Mouse (Mus musculus) 3T3-L1 (cell line): ENCODE results near the gene Adamts7.
A peak's percentile ranks its signal among the peaks of the same experiment; 100 is the strongest.

Source experiments
- DNase-seq: peaks from one replicate; pipeline ENCODE4 v3.0.0-alpha.2; 2015; ENCODE audit warnings: low read depth, low spot score

Gene Adamts7

DNA sequence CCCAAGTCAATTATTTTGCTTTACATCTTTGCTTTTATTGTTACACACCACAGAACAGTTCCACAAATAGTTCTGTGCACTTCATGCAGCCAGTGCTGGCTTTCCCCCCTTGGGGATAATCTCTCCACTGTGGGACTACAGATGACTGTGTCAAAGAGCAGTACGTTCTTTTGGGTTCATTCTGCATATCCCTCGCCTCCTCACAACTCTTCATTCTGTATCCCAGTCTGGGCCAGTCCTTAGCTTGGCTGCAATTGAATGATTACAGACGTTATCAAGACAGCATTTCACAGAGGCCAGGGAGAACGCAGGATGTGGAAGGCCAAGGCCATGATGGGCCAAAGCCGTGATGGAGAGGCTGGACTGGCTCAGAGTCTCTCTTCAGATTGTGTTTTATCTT, 16.0 kb upstream of the Adamts7 start:
- DNase-seq, result no peak

- peak; percentile 78 for DNase-seq
Observed at GRCm38 (mm10) chr9:90162243-90162925, 485 bp upstream of the Adamts7 start.

DNA sequence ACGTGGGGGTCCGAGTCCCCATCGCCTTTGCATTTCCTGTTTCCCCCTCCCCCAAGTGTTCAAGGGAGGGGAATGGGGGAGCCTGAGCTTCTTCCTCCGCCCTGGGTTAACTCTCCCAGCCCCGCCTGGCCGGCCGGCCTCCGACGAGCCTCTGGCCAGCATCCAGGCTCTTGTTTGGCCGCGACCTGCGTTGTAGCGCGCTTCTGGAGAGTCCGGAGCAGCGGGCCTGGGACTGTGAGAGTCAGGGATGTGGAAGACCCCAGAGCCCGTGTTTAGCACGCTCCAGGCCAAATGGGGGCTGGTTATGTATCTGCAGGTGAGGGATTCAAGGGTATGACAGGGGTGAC, 853 bp downstream of the Adamts7 start:
- no peak for DNase-seq

DNA sequence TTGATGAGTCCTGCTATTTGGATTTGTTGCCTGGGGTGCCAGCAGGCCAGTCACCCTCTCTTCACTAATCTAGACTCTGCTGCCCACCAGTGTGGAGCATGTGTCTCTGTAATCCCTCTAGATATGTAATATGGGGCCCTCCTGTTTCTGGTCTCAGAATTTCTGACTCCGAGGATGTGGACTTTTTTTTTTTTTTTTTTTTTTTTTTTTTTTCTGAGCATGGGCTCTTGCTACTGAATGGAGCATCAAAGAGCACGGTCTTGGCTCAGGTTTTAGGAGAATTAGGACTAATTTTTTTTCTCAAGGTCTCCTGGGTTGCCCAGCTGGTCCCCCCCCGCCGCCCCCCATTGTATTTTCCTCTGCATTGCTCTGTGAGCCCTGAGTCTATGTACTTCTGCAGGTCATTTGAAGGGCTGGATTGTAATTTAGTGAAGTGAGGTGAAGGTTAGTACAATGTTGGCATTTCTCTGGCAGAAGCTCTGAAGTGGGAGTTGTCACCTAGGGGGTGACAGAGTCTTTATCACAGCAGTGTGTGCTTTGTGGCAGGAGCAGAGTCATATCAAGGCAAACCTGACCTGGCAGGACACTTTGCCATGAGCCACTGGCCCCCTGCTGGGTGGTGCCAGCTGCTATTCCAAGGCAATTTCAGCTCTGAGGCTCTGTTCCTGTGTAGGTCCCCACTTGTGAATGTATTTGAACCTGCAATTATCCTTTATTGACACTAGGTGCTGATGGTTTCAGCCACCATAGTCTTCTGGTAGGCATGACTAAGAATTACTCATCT, 2.0 kb downstream of the Adamts7 start:
- peak; percentile 34 for DNase-seq

- DNase-seq, result no peak
Observed at GRCm38 (mm10) chr9:90165590-90165989, 2.7 kb downstream of the Adamts7 start.

DNA sequence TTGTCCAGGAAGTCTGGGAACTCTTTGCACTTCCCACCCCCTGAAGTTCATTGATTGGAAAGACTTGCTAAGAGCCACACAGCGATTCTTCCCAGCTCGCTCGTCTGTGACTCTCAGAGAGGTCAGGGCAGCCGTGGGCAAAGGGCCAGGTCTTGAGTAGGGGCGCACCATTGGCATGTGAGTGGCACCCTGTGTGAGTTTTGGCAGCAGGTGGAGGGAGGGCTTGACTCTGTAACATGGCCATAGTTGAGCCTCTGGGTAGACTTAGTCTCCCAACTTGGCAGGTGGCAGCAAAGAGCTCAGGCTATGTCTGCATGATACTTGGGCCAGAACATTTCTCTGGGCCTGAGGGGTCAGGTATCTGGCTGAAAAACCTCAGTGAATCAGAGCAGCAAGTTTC, 3.7 kb downstream of the Adamts7 start:
- no peak for DNase-seq

DNA sequence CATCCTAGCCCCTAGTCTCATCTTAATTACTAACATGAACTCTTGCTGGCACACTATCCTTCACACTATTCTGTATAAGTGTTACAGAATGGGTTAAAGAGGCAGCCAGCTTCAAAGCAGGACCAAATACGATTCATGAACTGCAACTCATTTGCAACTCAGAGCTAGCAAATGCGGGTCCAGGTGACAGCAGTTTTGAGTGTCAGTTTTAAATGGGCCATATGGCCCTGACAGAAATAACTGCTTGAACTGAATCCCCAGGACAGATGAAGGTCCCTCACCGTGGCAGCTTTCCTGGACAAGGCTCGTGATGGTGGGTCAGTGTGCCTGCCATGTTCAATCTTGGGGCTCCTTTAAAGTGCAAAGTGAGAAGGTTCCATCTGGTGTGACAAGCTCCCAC, 7.1 kb downstream of the Adamts7 start:
- DNase-seq, result no peak

- no peak for DNase-seq
Observed at GRCm38 (mm10) chr9:90171421-90171820, 8.6 kb downstream of the Adamts7 start.

DNA sequence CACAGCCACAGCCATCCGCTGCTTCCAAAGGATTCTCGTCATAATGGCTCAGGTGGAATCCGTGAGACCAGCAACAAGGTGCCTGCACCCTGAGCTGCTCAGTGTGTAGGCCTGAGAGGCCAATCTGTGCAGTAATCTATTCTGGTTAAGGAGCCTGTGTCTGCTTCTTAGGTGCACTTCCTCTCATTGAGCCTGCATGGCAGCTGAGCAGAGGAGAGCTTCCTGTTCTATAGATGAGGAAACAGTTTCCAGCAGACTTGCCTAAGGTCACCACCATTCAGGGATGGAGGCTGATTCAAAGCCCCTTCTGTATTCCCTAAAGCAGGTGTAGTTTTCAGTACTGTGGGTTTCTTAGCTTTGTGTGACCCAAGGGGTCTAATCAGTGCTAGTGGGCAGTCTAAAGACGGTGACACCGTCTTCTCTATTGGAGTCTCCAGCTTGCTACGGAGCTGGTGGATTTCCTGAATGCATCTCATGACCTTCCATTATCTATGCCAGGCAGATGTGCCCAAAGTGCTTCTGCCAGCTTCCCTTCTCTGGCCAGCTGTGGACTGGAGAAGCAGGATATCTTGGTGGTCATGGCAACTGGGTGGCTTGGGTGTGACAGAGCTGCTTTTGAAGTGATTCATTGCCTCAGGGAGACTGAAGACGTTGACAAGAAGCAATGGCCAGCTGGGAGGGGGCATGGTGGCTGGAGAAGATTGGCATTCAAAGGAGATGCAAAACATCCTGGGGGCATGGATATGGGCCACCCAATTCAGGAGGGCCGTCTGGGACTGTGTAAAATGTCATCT, 9.9 kb downstream of the Adamts7 start:
- peak; percentile 64 for DNase-seq

DNA sequence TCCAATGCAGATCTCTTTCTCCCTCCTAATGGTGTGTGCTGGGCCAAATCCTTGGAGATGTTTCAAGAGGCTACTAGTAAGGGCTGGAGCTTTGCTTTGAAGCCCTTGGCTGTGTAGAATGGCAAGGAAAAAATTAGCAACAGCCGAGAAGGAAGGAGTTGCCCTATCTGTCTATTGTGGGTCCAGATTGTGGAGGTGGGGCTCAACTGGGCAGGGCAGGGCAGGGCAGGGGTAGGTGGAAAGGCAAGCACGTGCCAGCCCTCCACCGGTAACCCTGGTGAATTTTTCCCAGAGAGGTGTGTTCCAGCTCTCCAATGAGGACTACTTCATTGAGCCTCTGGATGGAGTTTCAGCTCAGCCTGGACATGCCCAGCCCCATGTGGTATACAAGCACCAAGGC, 10.5 kb downstream of the Adamts7 start:
- DNase-seq, result no peak

- no peak for DNase-seq
Observed at GRCm38 (mm10) chr9:90179409-90179808, 16.5 kb downstream of the Adamts7 start.

DNA sequence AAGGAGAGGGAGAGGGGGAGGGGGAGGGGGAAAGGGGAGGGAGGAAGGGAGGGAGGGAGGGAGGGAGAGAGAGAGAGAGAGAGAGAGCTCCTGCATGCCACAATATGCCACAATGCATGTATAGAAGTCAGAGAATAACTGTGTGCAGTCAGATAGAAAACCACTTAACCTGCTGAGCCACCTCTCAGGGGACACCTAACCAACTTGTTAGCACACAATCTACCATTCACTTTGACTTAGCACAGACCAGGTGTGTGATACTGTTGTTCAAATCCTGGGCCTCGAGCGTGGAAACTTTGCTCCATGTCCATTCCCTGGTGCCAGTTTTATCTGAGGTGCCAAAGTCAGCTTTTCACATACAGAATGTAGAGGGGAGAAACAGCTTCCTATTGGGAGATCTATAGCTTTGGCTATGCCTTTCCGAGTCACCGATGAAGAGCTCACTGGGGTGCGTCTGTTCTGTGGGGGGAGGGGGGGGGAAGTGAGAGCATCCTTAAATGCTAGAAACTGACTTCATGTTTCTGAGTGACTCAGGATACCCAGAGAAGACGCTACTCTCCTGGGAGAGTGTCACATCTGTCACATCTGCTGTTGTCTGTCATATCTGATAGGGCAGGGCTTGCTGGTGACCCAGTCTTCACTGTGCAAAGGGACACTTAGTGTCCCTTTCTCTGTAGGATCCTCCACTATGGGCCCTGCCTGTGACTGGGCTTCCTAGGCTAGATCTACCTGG, 19.0 kb downstream of the Adamts7 start:
- DNase-seq, result no peak

DNA sequence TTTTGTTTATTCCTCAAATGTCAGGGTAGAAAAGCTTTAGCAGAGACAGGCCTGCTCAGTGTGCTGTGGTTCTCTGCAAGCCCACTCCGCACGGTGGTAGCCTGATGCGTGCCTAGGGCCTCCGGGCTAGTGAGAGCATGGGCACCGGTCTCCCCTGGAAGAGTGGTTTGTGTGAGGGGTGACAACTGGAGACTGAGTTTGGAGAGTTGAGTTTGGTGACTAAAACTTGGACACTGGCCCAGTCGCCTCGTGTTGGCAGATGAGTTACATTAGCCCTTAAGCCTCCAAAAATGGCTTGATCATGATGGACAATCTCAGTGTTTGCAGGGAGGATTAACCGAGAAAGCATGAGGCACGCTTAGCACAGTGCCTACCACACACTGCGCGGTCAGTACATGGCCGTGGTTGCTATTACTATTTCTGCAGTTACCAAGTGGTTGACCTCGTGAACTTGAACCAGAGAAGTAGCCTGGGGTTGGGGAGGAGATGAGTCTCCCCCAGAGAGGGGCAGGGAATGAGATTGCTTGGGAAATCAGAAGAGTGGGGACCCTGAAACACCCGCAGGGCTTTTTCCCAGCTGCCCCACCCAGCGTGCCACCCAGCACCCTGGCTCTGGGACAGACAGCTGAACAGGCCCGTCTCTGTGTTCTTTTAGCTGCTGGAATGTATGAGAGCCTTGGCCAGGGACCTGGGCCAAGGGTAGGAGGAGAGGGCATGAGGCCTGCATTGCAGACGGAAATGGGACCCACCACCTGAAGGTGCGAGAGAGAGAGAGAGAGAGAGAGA, 20.0 kb downstream of the Adamts7 start:
- no peak for DNase-seq

GRCm38 (mm10) chr9:90183550-90183949, 20.7 kb downstream of the Adamts7 start:
- DNase-seq, result no peak

DNA sequence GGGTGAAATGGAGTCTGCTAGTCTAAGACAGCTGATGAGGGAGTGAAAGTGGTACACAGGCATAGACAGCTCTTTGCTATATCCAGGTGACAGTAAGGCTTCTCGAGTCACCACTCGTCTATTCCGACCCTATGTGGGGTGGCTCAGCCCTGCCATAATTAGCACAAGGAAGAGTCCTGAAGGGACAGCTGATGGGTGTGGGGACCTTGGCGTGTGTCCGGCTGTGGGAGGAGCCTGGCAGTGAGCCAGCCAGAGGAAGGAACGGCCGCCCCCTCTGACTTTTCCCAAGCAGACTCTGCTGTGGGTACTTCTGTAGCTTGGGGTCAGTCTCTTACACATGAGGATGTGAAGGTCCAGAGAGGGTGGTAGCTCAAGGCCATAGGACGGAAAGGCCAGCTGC, 21.2 kb downstream of the Adamts7 start:
- DNase-seq, result no peak

DNA sequence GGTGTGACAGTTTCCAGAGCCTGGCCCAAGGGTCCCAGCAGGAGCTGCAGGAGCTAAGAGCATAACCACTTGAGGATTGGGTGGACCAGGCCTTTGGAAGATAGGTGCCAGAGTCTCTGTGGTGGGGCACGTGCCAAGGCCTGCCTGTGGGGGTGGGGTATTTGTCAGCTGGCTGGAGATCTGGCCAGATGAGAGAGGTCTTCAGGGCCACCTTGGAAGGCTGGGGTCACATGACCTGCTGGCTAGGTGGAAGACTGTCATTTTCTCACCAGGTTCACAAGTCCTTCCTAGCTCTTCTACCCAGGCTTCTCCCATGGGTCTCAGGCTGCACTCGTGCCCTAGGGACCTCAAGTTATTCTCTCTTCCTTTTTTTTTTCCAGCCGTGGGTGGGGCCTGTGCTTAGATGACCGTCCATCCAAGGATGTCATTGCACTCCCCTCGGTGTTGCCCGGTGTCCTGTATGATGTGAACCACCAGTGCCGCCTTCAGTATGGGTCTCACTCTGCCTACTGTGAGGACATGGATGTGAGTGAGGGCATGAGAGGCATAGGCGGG, 22.6 kb downstream of the Adamts7 start:
- no peak for DNase-seq

DNA sequence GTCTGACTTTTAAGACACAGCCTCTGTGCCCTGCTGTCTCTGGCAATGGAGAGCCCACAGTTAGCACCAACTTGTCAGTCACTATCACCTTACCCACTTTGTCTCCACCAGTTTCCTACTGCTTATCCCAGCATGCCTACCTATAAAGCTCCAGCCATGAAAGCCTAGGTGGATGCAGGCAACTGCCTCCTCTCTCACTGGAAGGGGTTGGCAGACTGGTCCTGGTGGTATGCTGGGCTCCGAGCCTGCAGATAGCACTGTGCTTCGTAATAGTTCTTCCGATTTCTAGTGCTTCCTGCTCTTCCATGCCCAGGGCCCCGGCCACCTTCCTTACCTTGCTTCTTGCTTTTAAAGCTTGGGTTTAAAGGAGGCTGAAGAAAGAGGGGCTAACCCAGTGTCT, 26.0 kb downstream of the Adamts7 start:
- DNase-seq, result no peak

- DNase-seq, result no peak
Observed at GRCm38 (mm10) chr9:90189391-90189790, 26.5 kb downstream of the Adamts7 start.

GRCm38 (mm10) chr9:90195000-90195399, 32.1 kb downstream of the Adamts7 start:
- no peak for DNase-seq

DNA sequence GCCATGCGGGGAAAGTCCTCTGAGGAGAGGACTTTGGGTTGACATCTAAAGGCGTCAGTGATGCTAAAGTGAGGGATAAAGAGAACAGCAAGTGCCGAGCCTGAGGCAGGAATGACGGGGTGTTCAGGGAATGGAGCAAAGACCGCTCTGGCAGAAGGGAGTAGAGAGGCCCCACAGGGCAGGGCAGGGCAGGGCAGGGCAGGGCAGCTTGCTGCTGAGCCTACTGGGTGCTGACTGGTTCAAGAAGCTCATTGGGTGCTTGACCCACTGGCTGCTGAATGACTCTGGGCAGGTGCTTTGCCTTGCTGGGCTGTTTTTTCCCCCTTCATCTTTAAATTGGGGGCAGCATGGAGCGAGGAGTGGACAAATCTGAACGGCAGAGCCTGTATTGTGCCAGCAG, 33.4 kb downstream of the Adamts7 start:
- DNase-seq, result no peak
